Mouse (Mus musculus): ENCODE data around the gene Naa50. TPM values are rescaled to one million over a fixed set of nuclear protein-coding genes. Genes with fewer than 3 reads are reported as not detected.

Naa50 gene
- polyA plus RNA-seq, 2 experiments, result 19.1 to 40.6 TPM

- peaks cover 3% of the 10 kb centered on the region; the same call in 1 of the 2 replicates for H3K36me3 ChIP-seq (replicated peaks; ENCODE audit: control insufficient read depth, insufficient read depth, low read depth)
- no peaks in the 10 kb centered on the region for H3K27me3 ChIP-seq (ENCODE audit: control insufficient read depth, insufficient read depth, low read length)
- peak overlapping the region; percentile 56; the same call in 1 of the 2 replicates for H3K27ac ChIP-seq
- H3K9me3 ChIP-seq (ENCODE audit: control insufficient read depth, low read length), result no peaks in the 10 kb centered on the region
- DNase-seq (ENCODE audit: low read depth in 3 of 3, low spot score in 3 of 3) (no peak), ATAC-seq (ENCODE audit: insufficient read depth) (no peak)
- 43% methylated on average over 2 of the region's 2 CpGs for WGBS (ENCODE audit: insufficient replicate concordance)
- peaks cover 37 to 45% of the 10 kb centered on the region in 2 experiments for H3K4me1 ChIP-seq (replicated peaks; ENCODE audit: control insufficient read depth in 2 of 2, insufficient read depth in 2 of 2, low read length in 1 of 2)
- no peak overlapping the region for H3K4me3 ChIP-seq (ENCODE audit: insufficient read depth in 1 of 2, low read depth in 2 of 2, low read length in 2 of 2)
- no peak for TF ChIP-seq EP300 (IDR thresholded peaks at IDR 0.05; ENCODE audit: low read depth)
- no peak for TF ChIP-seq CTCF (IDR thresholded peaks at IDR 0.05; ENCODE audit: low read depth)
- peak overlapping the region; percentile 51 for H3K4me2 ChIP-seq (ENCODE audit: low read depth)
- H3K9ac ChIP-seq (replicated peaks), result no peak overlapping the region; the same call in 1 of the 2 replicates
These were observed 36.9 kb downstream of the Naa50 start for GRCm38 (mm10) chr16:44176511-44176910.

- ATAC-seq (ENCODE audit: insufficient read depth), result no peak
- Histone ChIP-seq H3K36me3 (replicated peaks; ENCODE audit: control insufficient read depth, insufficient read depth, low read depth) (peaks cover 3% of the 10 kb centered on the region; the same call in 1 of the 2 replicates), H3K4me1 (replicated peaks; ENCODE audit: control insufficient read depth in 2 of 2, insufficient read depth in 2 of 2, low read length in 1 of 2) (peaks cover 38 to 45% of the 10 kb centered on the region in 2 experiments), H3K9me3 (ENCODE audit: control insufficient read depth, low read length) (no peaks in the 10 kb centered on the region), H3K9ac (replicated peaks) (no peak overlapping the region), H3K4me2 (ENCODE audit: low read depth) (no peak overlapping the region), H3K4me3 (ENCODE audit: insufficient read depth in 1 of 2, low read depth in 2 of 2, low read length in 2 of 2) (no peak overlapping the region), H3K27me3 (ENCODE audit: control insufficient read depth, insufficient read depth, low read length) (no peaks in the 10 kb centered on the region), H3K27ac (no peak overlapping the region)
- TF ChIP-seq EP300 (IDR thresholded peaks at IDR 0.05; ENCODE audit: low read depth), result no peak
- no peak for TF ChIP-seq CTCF (IDR thresholded peaks at IDR 0.05; ENCODE audit: low read depth)
- 75% methylated on average over 1 of the region's 1 CpGs for WGBS (ENCODE audit: insufficient replicate concordance)
- DNase-seq (ENCODE audit: low read depth in 3 of 3, low spot score in 3 of 3), result no peak
These were observed 38.9 kb downstream of the Naa50 start for GRCm38 (mm10) chr16:44178555-44178954.

GRCm38 (mm10) chr16:44182597-44182996, 43.0 kb downstream of the Naa50 start:
- 74% methylated on average over 1 of the region's 1 CpGs for WGBS (ENCODE audit: insufficient replicate concordance)

GRCm38 (mm10) chr16:44184769-44185168, 45.1 kb downstream of the Naa50 start:
- Histone ChIP-seq H3K9ac (replicated peaks) (no peak overlapping the region), H3K4me1 (replicated peaks; ENCODE audit: control insufficient read depth in 2 of 2, insufficient read depth in 2 of 2, low read length in 1 of 2) (peaks cover 0 to 3% of the 10 kb centered on the region in 2 experiments; a peak in 1 of 4 replicates), H3K4me2 (ENCODE audit: low read depth) (no peak overlapping the region), H3K27ac (no peak overlapping the region), H3K4me3 (ENCODE audit: insufficient read depth in 1 of 2, low read depth in 2 of 2, low read length in 2 of 2) (no peak overlapping the region), H3K9me3 (ENCODE audit: control insufficient read depth, low read length) (no peaks in the 10 kb centered on the region), H3K27me3 (ENCODE audit: control insufficient read depth, insufficient read depth, low read length) (no peaks in the 10 kb centered on the region), H3K36me3 (replicated peaks; ENCODE audit: control insufficient read depth, insufficient read depth, low read depth) (no peaks in the 10 kb centered on the region; the same call in 1 of the 2 replicates)
- no peak for DNase-seq (ENCODE audit: low read depth in 3 of 3, low spot score in 3 of 3)
- TF ChIP-seq CTCF (IDR thresholded peaks at IDR 0.05; ENCODE audit: low read depth), result no peak
- TF ChIP-seq EP300 (IDR thresholded peaks at IDR 0.05; ENCODE audit: low read depth), result no peak
- no peak for ATAC-seq (ENCODE audit: insufficient read depth)
- WGBS (ENCODE audit: insufficient replicate concordance), result 79% methylated on average over 3 of the region's 3 CpGs

More at GRCm38 (mm10) chr16:44182597-44182996, 43.0 kb downstream of the Naa50 start:
- Histone ChIP-seq H3K4me2 (ENCODE audit: low read depth) (no peak overlapping the region), H3K27ac (no peak overlapping the region), H3K4me3 (ENCODE audit: insufficient read depth in 1 of 2, low read depth in 2 of 2, low read length in 2 of 2) (no peak overlapping the region), H3K4me1 (replicated peaks; ENCODE audit: control insufficient read depth in 2 of 2, insufficient read depth in 2 of 2, low read length in 1 of 2) (peaks cover 10 to 13% of the 10 kb centered on the region in 2 experiments), H3K9ac (replicated peaks) (no peak overlapping the region), H3K27me3 (ENCODE audit: control insufficient read depth, insufficient read depth, low read length) (no peaks in the 10 kb centered on the region), H3K36me3 (replicated peaks; ENCODE audit: control insufficient read depth, insufficient read depth, low read depth) (peaks cover 3% of the 10 kb centered on the region; the same call in 1 of the 2 replicates), H3K9me3 (ENCODE audit: control insufficient read depth, low read length) (no peaks in the 10 kb centered on the region)
- DNase-seq (ENCODE audit: low read depth in 3 of 3, low spot score in 3 of 3) (no peak), ATAC-seq (ENCODE audit: insufficient read depth) (no peak)
- TF ChIP-seq EP300 (IDR thresholded peaks at IDR 0.05; ENCODE audit: low read depth) (no peak), CTCF (IDR thresholded peaks at IDR 0.05; ENCODE audit: low read depth) (no peak)

- H3K36me3 ChIP-seq (replicated peaks; ENCODE audit: control insufficient read depth, insufficient read depth, low read depth), result no peaks in the 10 kb centered on the region
- 84% methylated on average over 4 of the region's 4 CpGs for WGBS (ENCODE audit: insufficient replicate concordance)
- no peak overlapping the region for H3K9ac ChIP-seq (replicated peaks)
- ATAC-seq (ENCODE audit: insufficient read depth) (no peak), DNase-seq (ENCODE audit: low read depth in 3 of 3, low spot score in 3 of 3) (no peak)
- H3K27ac ChIP-seq, result no peak overlapping the region
- H3K4me3 ChIP-seq (ENCODE audit: insufficient read depth in 1 of 2, low read depth in 2 of 2, low read length in 2 of 2), result no peak overlapping the region
- no peak overlapping the region for H3K4me2 ChIP-seq (ENCODE audit: low read depth)
- peaks cover 0 to 3% of the 10 kb centered on the region in 2 experiments; a peak in 1 of 4 replicates for H3K4me1 ChIP-seq (replicated peaks; ENCODE audit: control insufficient read depth in 2 of 2, insufficient read depth in 2 of 2, low read length in 1 of 2)
- H3K27me3 ChIP-seq (ENCODE audit: control insufficient read depth, insufficient read depth, low read length), result no peaks in the 10 kb centered on the region
- no peaks in the 10 kb centered on the region for H3K9me3 ChIP-seq (ENCODE audit: control insufficient read depth, low read length)
- no peak for TF ChIP-seq EP300 (IDR thresholded peaks at IDR 0.05; ENCODE audit: low read depth)
- TF ChIP-seq CTCF (IDR thresholded peaks at IDR 0.05; ENCODE audit: low read depth), result no peak
These were observed 47.5 kb downstream of the Naa50 start for GRCm38 (mm10) chr16:44187172-44187571.

Measured in liver, embryonic 14.5 days (tissue).